Mouse (Mus musculus): ENCODE results near the gene Azin2.

DNA sequence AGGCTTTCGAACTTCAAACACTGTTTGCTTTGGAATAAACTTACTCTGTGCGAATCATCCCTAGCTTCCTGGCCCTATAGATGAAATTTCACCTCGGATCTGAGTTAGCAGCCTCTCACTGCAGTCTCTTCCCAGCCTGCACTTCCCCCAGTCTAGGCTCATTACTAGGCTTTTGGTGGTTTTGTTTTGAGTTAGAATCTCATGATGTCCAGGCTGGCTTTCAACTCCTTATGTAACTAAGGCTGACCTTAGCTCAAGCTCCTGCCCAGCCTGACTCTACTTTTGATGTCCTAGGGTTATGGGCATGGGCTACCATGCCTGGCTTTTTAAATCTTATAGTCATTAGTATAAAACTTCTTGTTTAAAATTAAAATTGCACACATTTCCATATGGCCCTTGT lies 22.4 kb upstream of the Azin2 start:
- TF ChIP-seq CTCF (IDR thresholded peaks at IDR 0.05; ENCODE audit: borderline replicate concordance, control insufficient read depth, extremely low read depth, insufficient read depth, low read length, poor library complexity), result no peak
- TF ChIP-seq POLR2A (IDR thresholded peaks at IDR 0.05; ENCODE audit: control insufficient read depth, extremely low read depth, insufficient read depth, low read length, poor library complexity), result no peak

All from thymus, adult 2 months (tissue).